Mouse (Mus musculus): ENCODE results near the gene Mpig6b. TPM values are rescaled to one million over a fixed set of nuclear protein-coding genes. Genes with fewer than 3 reads are reported as not detected.

The Mpig6b gene
- polyA plus RNA-seq, 1 experiment from 2014 or later: 0.71 TPM

- WGBS: 80% methylated on average over 16 of the region's 16 CpGs
- 0 out of 2 replicates have a peak, but pooled peaks cover 5% of the 10 kb centered on the region for H3K27me3 ChIP-seq
- H3K9ac ChIP-seq: no peak overlapping the region
- H3K27ac ChIP-seq: no peak overlapping the region
- no peaks in the 10 kb centered on the region for H3K9me3 ChIP-seq
- no peak overlapping the region for H3K4me3 ChIP-seq
- no peak overlapping the region for H3K4me2 ChIP-seq (replicated peaks)
- ATAC-seq (ENCODE audit: low FRiP score, low read depth): no peak
- H3K4me1 ChIP-seq: 0 out of 2 replicates have a peak, but pooled peaks cover 1% of the 10 kb centered on the region
- H3K36me3 ChIP-seq: no peaks in the 10 kb centered on the region
These were observed 17.0 kb upstream of the Mpig6b start for GRCm38 (mm10) chr17:35082841-35083576.

GRCm38 (mm10) chr17:35080710-35081109 lies 14.7 kb upstream of the Mpig6b start:
- no peak overlapping the region for H3K27ac ChIP-seq
- peaks cover 18% of the 10 kb centered on the region for H3K4me1 ChIP-seq
- no peaks in the 10 kb centered on the region; the same call in 1 of the 2 replicates for H3K9me3 ChIP-seq
- no peaks in the 10 kb centered on the region for H3K36me3 ChIP-seq
- ATAC-seq (ENCODE audit: low FRiP score, low read depth): no peak
- H3K9ac ChIP-seq: no peak overlapping the region
- peaks cover 11% of the 10 kb centered on the region; the same call in 1 of the 2 replicates for H3K27me3 ChIP-seq
- no peak overlapping the region for H3K4me3 ChIP-seq
- 87% methylated on average over 4 of the region's 4 CpGs for WGBS
- H3K4me2 ChIP-seq (replicated peaks): no peak overlapping the region

DNA sequence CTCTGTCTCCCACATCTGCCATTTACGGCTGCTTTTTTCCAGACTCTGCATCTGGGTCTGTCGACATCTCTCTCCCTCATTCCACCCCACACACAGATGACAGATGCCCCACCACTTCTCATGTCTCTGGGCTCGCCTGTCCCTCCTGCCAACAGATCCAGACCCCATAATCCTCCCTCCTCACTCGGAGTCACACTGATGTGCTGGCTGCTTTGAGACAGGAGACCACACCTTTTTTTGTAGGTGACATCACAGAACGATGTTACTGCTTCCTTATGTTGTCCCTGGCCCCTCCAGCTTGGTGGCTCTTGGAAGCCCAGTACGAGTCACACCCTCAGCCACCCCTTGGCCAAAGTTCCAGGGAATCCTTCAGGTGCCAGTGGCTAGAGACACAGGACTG lies 14.3 kb upstream of the Mpig6b start:
- WGBS: 39% methylated on average over 6 of the region's 6 CpGs
- H3K4me2 ChIP-seq (replicated peaks): no peak overlapping the region
- H3K4me1 ChIP-seq: peaks cover 18% of the 10 kb centered on the region
- no peak for ATAC-seq (ENCODE audit: low FRiP score, low read depth)
- H3K27me3 ChIP-seq: peaks cover 11% of the 10 kb centered on the region; the same call in 1 of the 2 replicates
- no peak overlapping the region for H3K27ac ChIP-seq
- H3K9me3 ChIP-seq: no peaks in the 10 kb centered on the region; the same call in 1 of the 2 replicates
- no peaks in the 10 kb centered on the region for H3K36me3 ChIP-seq
- H3K9ac ChIP-seq: 0 out of 2 replicates have a peak overlapping the region, but pooled peaks have one; percentile 4
- H3K4me3 ChIP-seq: no peak overlapping the region

GRCm38 (mm10) chr17:35079778-35080177 lies 13.8 kb upstream of the Mpig6b start:
- no peak for ATAC-seq (ENCODE audit: low FRiP score, low read depth)
- Histone ChIP-seq H3K36me3 (no peaks in the 10 kb centered on the region), H3K9me3 (no peaks in the 10 kb centered on the region; the same call in 1 of the 2 replicates), H3K4me3 (no peak overlapping the region), H3K27me3 (peaks cover 11% of the 10 kb centered on the region; the same call in 1 of the 2 replicates), H3K4me1 (peaks cover 18% of the 10 kb centered on the region), H3K4me2 (replicated peaks) (no peak overlapping the region), H3K9ac (0 out of 2 replicates have a peak overlapping the region, but pooled peaks have one; percentile 4), H3K27ac (no peak overlapping the region)
- WGBS: 74% methylated on average over 9 of the region's 9 CpGs

- no peak within 1 kb of the TSS for H3K4me3 ChIP-seq
- no peaks in the 10 kb centered on the region; the same call in 1 of the 2 replicates for H3K9me3 ChIP-seq
- peaks cover 26% of the 10 kb centered on the region for H3K4me1 ChIP-seq
- no peak for ATAC-seq (ENCODE audit: low FRiP score, low read depth)
- H3K9ac ChIP-seq: peak within 1 kb of the TSS; percentile 43; the same call in 1 of the 2 replicates
- 15% methylated on average over 14 of the region's 14 CpGs for WGBS
- H3K27me3 ChIP-seq: peaks cover 11% of the 10 kb centered on the region; the same call in 1 of the 2 replicates
- H3K27ac ChIP-seq: no peak within 1 kb of the TSS
- no peaks in the 10 kb centered on the region for H3K36me3 ChIP-seq
- H3K4me2 ChIP-seq (replicated peaks): peak within 1 kb of the TSS; percentile 41
These were observed 11.8 kb upstream of the Mpig6b start, which contains the start of gene Ly6g6d for GRCm38 (mm10) chr17:35077786-35078233. TSS of gene Ly6g6d (minus strand) at chr17:35078065.

DNA sequence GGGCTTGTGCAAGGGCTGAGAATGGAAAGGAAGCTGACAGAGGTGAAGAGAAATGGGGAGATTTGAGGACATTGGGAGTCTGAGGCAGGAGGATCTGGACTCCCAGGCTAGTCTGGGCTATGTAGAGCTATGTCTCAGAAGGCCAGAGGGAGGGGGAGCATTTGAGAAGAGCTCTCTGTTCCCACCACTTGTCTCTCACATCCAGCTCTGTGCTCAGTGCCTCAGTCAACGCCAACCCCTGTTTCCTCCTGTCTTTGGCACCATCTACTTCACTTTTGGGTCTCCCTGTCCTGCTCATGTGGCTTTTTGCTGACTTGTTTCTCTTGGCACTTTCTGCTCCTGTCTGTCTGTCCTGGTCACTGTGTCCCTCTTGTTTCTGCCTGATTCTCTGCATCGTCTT lies 11.3 kb upstream of the Mpig6b start:
- H3K27me3 ChIP-seq: peaks cover 11% of the 10 kb centered on the region; the same call in 1 of the 2 replicates
- H3K36me3 ChIP-seq: no peaks in the 10 kb centered on the region
- ATAC-seq (ENCODE audit: low FRiP score, low read depth): no peak
- H3K9me3 ChIP-seq: no peaks in the 10 kb centered on the region; the same call in 1 of the 2 replicates
- H3K27ac ChIP-seq: no peak overlapping the region
- H3K9ac ChIP-seq: no peak overlapping the region
- WGBS: 29% methylated on average over 2 of the region's 2 CpGs
- peak overlapping the region; percentile 41 for H3K4me2 ChIP-seq (replicated peaks)
- peaks cover 26% of the 10 kb centered on the region for H3K4me1 ChIP-seq
- no peak overlapping the region for H3K4me3 ChIP-seq

DNA sequence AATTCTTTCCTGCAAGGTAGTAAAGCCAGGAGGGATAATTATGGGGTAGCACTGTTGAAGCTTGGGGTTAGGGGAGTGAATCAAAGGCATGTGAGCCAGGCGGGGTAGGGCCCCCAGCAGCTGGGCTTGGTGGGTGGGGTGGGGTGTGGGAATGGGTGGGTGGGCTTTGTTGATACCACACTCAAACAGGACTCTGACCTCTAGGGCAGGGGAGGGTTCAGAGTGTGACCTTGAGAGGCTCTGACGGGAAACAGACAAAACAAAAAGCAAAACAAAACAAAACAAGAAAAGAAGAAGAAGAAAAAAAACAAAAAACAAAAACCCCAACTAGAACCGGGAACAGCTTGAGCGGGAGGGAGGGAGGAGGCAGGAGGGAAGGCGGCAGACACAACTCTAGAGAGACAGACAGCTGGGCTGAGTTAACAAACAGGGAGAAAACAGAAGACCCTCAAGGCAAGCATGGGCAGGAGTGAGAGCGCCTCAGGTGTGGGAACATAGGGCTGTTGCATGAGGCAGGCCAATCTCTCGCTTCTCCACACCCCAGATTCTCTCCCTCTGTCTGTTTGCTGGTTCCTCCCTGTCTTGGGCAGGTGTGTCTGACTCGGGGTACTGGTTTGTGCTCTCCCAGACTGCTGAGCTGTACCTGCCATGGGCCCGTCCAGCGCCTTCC lies 10.7 kb upstream of the Mpig6b start, which contains the start of gene Ly6g6e:
Gene Ly6g6e (plus strand): TSS at position 396 of the 670 bp plus-strand sequence.
- H3K27me3 ChIP-seq: peaks cover 11% of the 10 kb centered on the region; the same call in 1 of the 2 replicates
- H3K4me3 ChIP-seq: no peak within 1 kb of the TSS
- ATAC-seq (ENCODE audit: low FRiP score, low read depth): no peak
- H3K27ac ChIP-seq: no peak within 1 kb of the TSS
- no peaks in the 10 kb centered on the region for H3K36me3 ChIP-seq
- H3K4me1 ChIP-seq: peaks cover 26% of the 10 kb centered on the region
- peak within 1 kb of the TSS; percentile 41 for H3K4me2 ChIP-seq (replicated peaks)
- 19% methylated on average over 10 of the region's 10 CpGs for WGBS
- H3K9ac ChIP-seq: peak within 1 kb of the TSS; percentile 43; the same call in 1 of the 2 replicates
- no peaks in the 10 kb centered on the region; the same call in 1 of the 2 replicates for H3K9me3 ChIP-seq

DNA sequence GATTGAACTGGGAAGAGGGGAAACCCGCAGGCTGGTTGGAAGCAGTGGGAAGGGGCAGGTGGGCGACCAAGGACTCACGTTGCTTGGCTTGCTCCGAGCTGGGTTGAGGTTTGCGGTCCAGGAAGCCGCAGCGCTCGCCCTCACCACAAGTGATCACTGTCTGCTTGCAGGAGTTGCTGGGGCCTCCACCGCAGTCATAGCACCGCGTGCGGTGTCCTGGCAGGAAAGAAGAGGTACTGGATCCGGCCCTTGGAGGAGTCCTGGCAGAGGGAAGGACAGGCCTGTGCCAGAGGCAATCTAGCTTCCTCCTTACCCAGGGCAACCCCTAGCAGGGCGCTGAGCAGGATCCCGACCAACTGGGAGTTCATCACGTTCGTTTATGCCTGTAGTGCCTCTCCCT lies 8.1 kb upstream of the Mpig6b start:
- ATAC-seq (ENCODE audit: low FRiP score, low read depth): no peak
- 30% methylated on average over 17 of the region's 17 CpGs for WGBS
- Histone ChIP-seq H3K4me1 (peaks cover 26% of the 10 kb centered on the region), H3K27me3 (peaks cover 13% of the 10 kb centered on the region; the same call in 1 of the 2 replicates), H3K4me3 (no peak overlapping the region), H3K27ac (no peak overlapping the region), H3K4me2 (replicated peaks) (0 out of 2 replicates have a peak overlapping the region, but pooled peaks have one; percentile 16), H3K9me3 (no peaks in the 10 kb centered on the region; the same call in 1 of the 2 replicates), H3K36me3 (no peaks in the 10 kb centered on the region), H3K9ac (peak overlapping the region; percentile 45; the same call in 1 of the 2 replicates)

DNA sequence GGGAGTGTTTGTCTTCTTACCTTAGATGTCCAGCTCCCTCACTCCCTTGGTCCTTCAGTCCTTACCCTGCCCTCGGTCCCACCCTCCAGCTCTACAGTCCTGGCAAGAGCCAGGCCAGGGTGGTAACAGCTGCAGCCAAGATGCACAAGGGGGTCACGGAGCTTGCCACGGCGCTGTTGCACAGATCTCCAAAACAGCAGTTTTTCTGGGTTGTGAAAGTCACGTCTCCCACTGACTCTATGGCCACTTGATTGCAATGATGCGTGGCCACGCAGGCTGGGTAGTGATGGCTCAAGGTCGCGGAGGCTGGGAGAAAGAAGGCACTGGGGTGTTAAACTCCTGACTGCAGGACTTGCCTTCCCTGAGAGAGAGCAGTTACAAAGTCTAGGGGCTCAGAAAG lies 5.5 kb upstream of the Mpig6b start:
- Histone ChIP-seq H3K36me3 (no peaks in the 10 kb centered on the region), H3K4me1 (peaks cover 11% of the 10 kb centered on the region), H3K9me3 (no peaks in the 10 kb centered on the region; the same call in 1 of the 2 replicates), H3K27me3 (peaks cover 28% of the 10 kb centered on the region), H3K27ac (no peak overlapping the region), H3K4me2 (replicated peaks) (no peak overlapping the region), H3K9ac (no peak overlapping the region), H3K4me3 (no peak overlapping the region)
- ATAC-seq (ENCODE audit: low FRiP score, low read depth): no peak
- WGBS: 77% methylated on average over 9 of the region's 9 CpGs

DNA sequence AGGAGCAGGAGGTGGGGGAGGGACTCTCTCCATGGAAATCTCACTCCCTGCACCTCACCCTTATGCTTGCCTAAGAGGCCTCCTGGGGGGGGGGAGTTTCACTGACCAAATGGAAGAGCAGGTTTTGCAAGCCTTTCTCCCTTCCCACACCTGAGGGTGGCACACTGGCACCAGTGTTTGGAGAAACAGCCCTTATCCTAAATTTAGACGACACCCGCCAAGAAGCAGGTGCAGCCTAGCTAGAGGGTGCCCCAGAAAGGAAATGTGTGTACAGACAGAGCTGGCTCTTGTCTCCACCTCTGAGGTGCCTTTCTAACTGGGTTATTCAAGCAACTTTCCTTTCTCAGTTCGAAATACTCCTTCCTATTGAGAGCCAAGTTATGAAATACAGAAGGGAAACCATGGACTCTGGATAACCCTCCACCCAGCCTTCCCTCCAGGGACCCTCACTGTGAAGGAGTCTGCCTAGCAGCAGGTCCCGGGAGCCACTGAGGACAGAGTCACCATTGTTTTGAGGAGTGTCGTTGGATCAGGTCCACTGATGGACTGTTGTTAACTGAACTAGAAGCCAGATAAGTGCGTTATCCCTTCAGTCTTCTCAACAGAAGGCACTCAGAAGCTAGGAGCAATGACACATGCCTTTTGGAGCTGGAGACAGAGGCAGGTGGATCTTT lies 4.7 kb upstream of the Mpig6b start:
- Histone ChIP-seq H3K4me2 (replicated peaks) (no peak overlapping the region), H3K27ac (no peak overlapping the region), H3K4me1 (peaks cover 9% of the 10 kb centered on the region), H3K27me3 (peaks cover 36% of the 10 kb centered on the region), H3K4me3 (no peak overlapping the region), H3K9ac (no peak overlapping the region), H3K9me3 (no peaks in the 10 kb centered on the region; the same call in 1 of the 2 replicates), H3K36me3 (no peaks in the 10 kb centered on the region)
- ATAC-seq (ENCODE audit: low FRiP score, low read depth): no peak
- 55% methylated on average over 6 of the region's 6 CpGs for WGBS

- no peak overlapping the region for H3K4me2 ChIP-seq (replicated peaks)
- H3K9ac ChIP-seq: no peak overlapping the region
- peaks cover 18% of the 10 kb centered on the region for H3K4me1 ChIP-seq
- H3K36me3 ChIP-seq: peaks cover 4% of the 10 kb centered on the region
- H3K4me3 ChIP-seq: no peak overlapping the region
- H3K9me3 ChIP-seq: no peaks in the 10 kb centered on the region
- 82% methylated on average over 17 of the region's 17 CpGs for WGBS
- ATAC-seq (ENCODE audit: low FRiP score, low read depth): no peak
- H3K27me3 ChIP-seq: peaks cover 59% of the 10 kb centered on the region
- H3K27ac ChIP-seq: no peak overlapping the region
These were observed 2.4 kb upstream of the Mpig6b start for GRCm38 (mm10) chr17:35068213-35068914.
